Mouse (Mus musculus) layer of hippocampus, adult 9-11 months (tissue): ENCODE measurements at regions not wholly inside any gene's neighbourhood (a gene's known extent, or its start where the extent isn't known, plus 50 kb on each side); places are given as distances from the start of the nearest gene placed in this dataset.
A peak's percentile ranks its signal among the peaks of the same experiment; 100 is the strongest.

Source experiments
- DNase-seq: peaks from one replicate; pipeline ENCODE4 v3.0.0; 2022

- DNase-seq: peak; percentile 17
Observed at GRCm38 (mm10) chr4:83166867-83167814, 115.0 kb upstream of the Frem1 start.

GRCm38 (mm10) chr4:83146740-83147139, 94.6 kb upstream of the Frem1 start:
- no peak for DNase-seq

- DNase-seq: no peak
Observed at GRCm38 (mm10) chr4:83145738-83146217, 93.6 kb upstream of the Frem1 start.

- DNase-seq: no peak
Observed at GRCm38 (mm10) chr4:83144781-83145517, 92.8 kb upstream of the Frem1 start.

GRCm38 (mm10) chr4:83141736-83142135, 89.6 kb upstream of the Frem1 start:
- no peak for DNase-seq

GRCm38 (mm10) chr4:83122668-83123005, 70.5 kb upstream of the Frem1 start:
- DNase-seq: no peak

- DNase-seq: no peak
Observed at GRCm38 (mm10) chr4:83122003-83122667, 70.0 kb upstream of the Frem1 start.

- no peak for DNase-seq
Observed at GRCm38 (mm10) chr4:83108659-83108967, 56.5 kb upstream of the Frem1 start.

- no peak for DNase-seq
Observed at GRCm38 (mm10) chr4:83107958-83108658, 56.0 kb upstream of the Frem1 start.

GRCm38 (mm10) chr4:83107161-83107560, 55.0 kb upstream of the Frem1 start:
- no peak for DNase-seq

GRCm38 (mm10) chr4:83104045-83104681, 52.0 kb upstream of the Frem1 start:
- DNase-seq: no peak

GRCm38 (mm10) chr4:83102893-83103292, 50.8 kb upstream of the Frem1 start:
- no peak for DNase-seq

GRCm38 (mm10) chr4:83102022-83102421, 49.9 kb upstream of the Frem1 start:
- DNase-seq: no peak
